In genomic region chr12:28700101-28700511, GRCm38 (mm10) we compare ENCODE assay signal across 8 mouse cellular contexts. TPM values are rescaled to one million over a fixed set of nuclear protein-coding genes. Genes with fewer than 3 reads are reported as not detected.
DNase-seq lines count a peak whose midpoint lies in the region; ATAC-seq and TF ChIP-seq lines count a peak whose summit lies in the region.

No protein-coding gene starts in this region.

- peaks cover 25% of the 10 kb centered on the region; the same call in 1 of the 2 replicates for H3K36me3 ChIP-seq in lung, embryonic 14.5 days (ENCODE audit: insufficient read depth)
- peaks cover 6% of the 10 kb centered on the region for H3K36me3 ChIP-seq in heart, embryonic 16.5 days (ENCODE audit: control insufficient read depth, insufficient read depth)
- H3K36me3 ChIP-seq in midbrain, embryonic 14.5 days (ENCODE audit: control insufficient read depth, insufficient read depth, low read length), result peaks cover 14% of the 10 kb centered on the region; the same call in 1 of the 2 replicates

- no peaks in the 10 kb centered on the region for H3K27me3 ChIP-seq in lung, embryonic 14.5 days (ENCODE audit: insufficient read depth, low read length)
- H3K27me3 ChIP-seq in heart, embryonic 16.5 days (ENCODE audit: control insufficient read depth, insufficient read depth, low read length), result no peaks in the 10 kb centered on the region; the same call in 1 of the 2 replicates
- no peaks in the 10 kb centered on the region for H3K27me3 ChIP-seq in midbrain, embryonic 14.5 days (ENCODE audit: control insufficient read depth, insufficient read depth, low read length)

- H3K9ac ChIP-seq in lung, embryonic 14.5 days, result no peak overlapping the region; the same call in 1 of the 2 replicates
- peak overlapping the region; percentile 32; the same call in 1 of the 2 replicates for H3K9ac ChIP-seq in heart, embryonic 16.5 days (ENCODE audit: low read length)
- H3K9ac ChIP-seq in midbrain, embryonic 14.5 days (replicated peaks; ENCODE audit: low read length), result peak overlapping the region; percentile 42

- 25% methylated on average over 3 of the region's 3 CpGs for WGBS in lung, embryonic 14.5 days
- 25% methylated on average over 3 of the region's 3 CpGs for WGBS in heart, embryonic 16.5 days
- WGBS in midbrain, embryonic 14.5 days, result 26% methylated on average over 3 of the region's 3 CpGs

- no peak overlapping the region for H3K4me3 ChIP-seq in lung, embryonic 14.5 days (ENCODE audit: low read depth, low read length)
- no peak overlapping the region for H3K4me3 ChIP-seq in heart, embryonic 16.5 days (ENCODE audit: low read length)
- H3K4me3 ChIP-seq in midbrain, embryonic 14.5 days (replicated peaks; ENCODE audit: low read depth, low read length), result no peak overlapping the region

- no peak for ATAC-seq in CD4-positive, CD25-positive, alpha-beta regulatory T cell, adult 4 months
- peak; percentile 32; the same call in 1 of the 2 replicates for ATAC-seq in lung, embryonic 14.5 days (ENCODE audit: insufficient read depth)
- ATAC-seq in heart, embryonic 16.5 days (replicated peaks; ENCODE audit: extremely low read depth, insufficient read depth, low FRiP score), result peak; percentile 20; the same call in 1 of the 2 replicates
- no peak for ATAC-seq in midbrain, embryonic 14.5 days (ENCODE audit: low FRiP score, low TSS enrichment)

- H3K27ac ChIP-seq in lung, embryonic 14.5 days (ENCODE audit: low read depth), result 0 out of 2 replicates have a peak overlapping the region, but pooled peaks have one; percentile 33
- peak overlapping the region; percentile 80 for H3K27ac ChIP-seq in heart, embryonic 16.5 days (ENCODE audit: low read length)
- peak overlapping the region; percentile 89 for H3K27ac ChIP-seq in midbrain, embryonic 14.5 days (replicated peaks; ENCODE audit: low read depth, low read length)

- no peak for TF ChIP-seq CTCF in lung, embryonic 14.5 days (IDR thresholded peaks at IDR 0.05; ENCODE audit: low read depth)

- peak; percentile 6 for DNase-seq in CD4-positive, CD25-positive, alpha-beta regulatory T cell, adult 2 months (ENCODE audit: low read depth, low spot score)
- DNase-seq in lung, embryonic 14.5 days, result no peak
- DNase-seq in lung, postnatal 14 days, result no peak
- DNase-seq in midbrain, embryonic 14.5 days, result no peak
- DNase-seq in right cerebral cortex, adult 18-20 months, result no peak
- DNase-seq in layer of hippocampus, adult 9-11 months, result no peak

- no peaks in the 10 kb centered on the region for H3K9me3 ChIP-seq in lung, embryonic 14.5 days (ENCODE audit: low read depth, low read length)
- no peaks in the 10 kb centered on the region for H3K9me3 ChIP-seq in heart, embryonic 16.5 days (replicated peaks; ENCODE audit: control insufficient read depth, low read length)
- no peaks in the 10 kb centered on the region for H3K9me3 ChIP-seq in midbrain, embryonic 14.5 days (ENCODE audit: control insufficient read depth, low read length)

- no peak overlapping the region for H3K4me2 ChIP-seq in lung, embryonic 14.5 days
- no peak overlapping the region for H3K4me2 ChIP-seq in heart, embryonic 16.5 days (ENCODE audit: low read depth, low read length)
- H3K4me2 ChIP-seq in midbrain, embryonic 14.5 days (ENCODE audit: low read length), result no peak overlapping the region

- no peaks in the 10 kb centered on the region for H3K4me1 ChIP-seq in lung, embryonic 14.5 days (ENCODE audit: insufficient read depth)
- peaks cover 12% of the 10 kb centered on the region for H3K4me1 ChIP-seq in heart, embryonic 16.5 days (ENCODE audit: control insufficient read depth, insufficient read depth, low read length)
- H3K4me1 ChIP-seq in midbrain, embryonic 14.5 days (ENCODE audit: control insufficient read depth, insufficient read depth, low read length), result peaks cover 26% of the 10 kb centered on the region

RNA-seq across cellular contexts. Expression of gene Adi1, which starts 25.1 kb away (rescaled TPM):
- 10 to 100 TPM; 34.6 to 37.7 TPM for polyA plus RNA-seq in CD4-positive, CD25-positive, alpha-beta regulatory T cell, adult 4 months (2017; shearing (Covaris generic))
- 80.8 and 83.7 TPM in 2 replicates for polyA plus RNA-seq in lung, embryonic 14.5 days (2014; fragmentation: Nextera tagmentation; extraction: Ambion mirVana)
- 51.1 and 54.0 TPM in 2 replicates for polyA plus RNA-seq in heart, embryonic 16.5 days (2015; fragmentation: Nextera tagmentation; extraction: Ambion mirVana)
- polyA plus RNA-seq in midbrain, embryonic 14.5 days (2014; fragmentation: Nextera tagmentation; extraction: Ambion mirVana), result 21.0 and 28.4 TPM in 2 replicates

RNA-seq across cellular contexts. Expression of gene Trappc12, which starts 50.2 kb away (rescaled TPM):
- polyA plus RNA-seq in CD4-positive, CD25-positive, alpha-beta regulatory T cell, adult 4 months (2017; shearing (Covaris generic)), result 10 to 100 TPM; 44.8 to 63.7 TPM
- 41.7 and 43.5 TPM in 2 replicates for polyA plus RNA-seq in lung, embryonic 14.5 days (2014; fragmentation: Nextera tagmentation; extraction: Ambion mirVana)
- polyA plus RNA-seq in heart, embryonic 16.5 days (2015; fragmentation: Nextera tagmentation; extraction: Ambion mirVana), result 34.5 and 35.2 TPM in 2 replicates
- 43.3 and 49.8 TPM in 2 replicates for polyA plus RNA-seq in midbrain, embryonic 14.5 days (2014; fragmentation: Nextera tagmentation; extraction: Ambion mirVana)

RNA-seq across cellular contexts. Expression of gene Rnaseh1, which starts 50.7 kb away (rescaled TPM):
- 10 to 100 TPM; 31.1 to 47.1 TPM for polyA plus RNA-seq in CD4-positive, CD25-positive, alpha-beta regulatory T cell, adult 4 months (2017; shearing (Covaris generic))
- 30.0 and 32.8 TPM in 2 replicates for polyA plus RNA-seq in lung, embryonic 14.5 days (2014; fragmentation: Nextera tagmentation; extraction: Ambion mirVana)
- 19.3 and 20.8 TPM in 2 replicates for polyA plus RNA-seq in heart, embryonic 16.5 days (2015; fragmentation: Nextera tagmentation; extraction: Ambion mirVana)
- 18.3 and 18.6 TPM in 2 replicates for polyA plus RNA-seq in midbrain, embryonic 14.5 days (2014; fragmentation: Nextera tagmentation; extraction: Ambion mirVana)

RNA-seq across cellular contexts. Expression of gene Eipr1, which starts 51.5 kb away (rescaled TPM):
- 10 to 100 TPM; 40.1 to 54.7 TPM for polyA plus RNA-seq in CD4-positive, CD25-positive, alpha-beta regulatory T cell, adult 4 months (2017; shearing (Covaris generic))
- 28.5 and 29.4 TPM in 2 replicates for polyA plus RNA-seq in lung, embryonic 14.5 days (2014; fragmentation: Nextera tagmentation; extraction: Ambion mirVana)
- polyA plus RNA-seq in heart, embryonic 16.5 days (2015; fragmentation: Nextera tagmentation; extraction: Ambion mirVana), result 20.2 and 24.9 TPM in 2 replicates
- polyA plus RNA-seq in midbrain, embryonic 14.5 days (2014; fragmentation: Nextera tagmentation; extraction: Ambion mirVana), result 77.0 and 80.4 TPM in 2 replicates

Comparison
In these comparisons a context has a peak if more than half of its experiments do, and no peak if none do; other contexts are left out.
1. ATAC-seq: peak in lung, embryonic 14.5 days (single experiment) and heart, embryonic 16.5 days (single experiment); none in CD4-positive, CD25-positive, alpha-beta regulatory T cell, adult 4 months (single experiment) and midbrain, embryonic 14.5 days (single experiment).
2. H3K27ac ChIP-seq: peak in every context shown above with its lines; median percentile 89 in midbrain, embryonic 14.5 days; 80 in heart, embryonic 16.5 days; 33 in lung, embryonic 14.5 days.